Mouse (Mus musculus): ENCODE measurements at regions not wholly inside any gene's neighbourhood (a gene's known extent, or its start where the extent isn't known, plus 50 kb on each side); places are given as distances from the start of the nearest gene placed in this dataset.

GRCm38 (mm10) chr8:117863837-117864236 is 62.1 kb upstream of the Mphosph6 start:
- H3K9ac ChIP-seq (ENCODE audit: low read depth, low read length): no peak overlapping the region
- 37% methylated on average over 2 of the region's 2 CpGs for WGBS (ENCODE audit: insufficient replicate concordance)
- no peaks in the 10 kb centered on the region for H3K9me3 ChIP-seq (replicated peaks; ENCODE audit: control insufficient read depth, low read length)
- peaks cover 3% of the 10 kb centered on the region; the same call in 1 of the 2 replicates for H3K27me3 ChIP-seq (ENCODE audit: control insufficient read depth, insufficient read depth, low read length)
- H3K27ac ChIP-seq (ENCODE audit: low read depth, low read length): no peak overlapping the region
- no peaks in the 10 kb centered on the region for H3K36me3 ChIP-seq (ENCODE audit: control insufficient read depth, insufficient read depth, low read length)
- H3K4me3 ChIP-seq (ENCODE audit: low read depth, low read length): no peak overlapping the region
- no peaks in the 10 kb centered on the region for H3K4me1 ChIP-seq (ENCODE audit: control insufficient read depth, insufficient read depth, low read length)
- no peak for ATAC-seq (replicated peaks; ENCODE audit: insufficient number of reproducible peaks, low FRiP score, low TSS enrichment)
- no peak overlapping the region for H3K4me2 ChIP-seq

- Histone ChIP-seq H3K27ac (ENCODE audit: low read depth, low read length) (no peak overlapping the region), H3K27me3 (ENCODE audit: control insufficient read depth, insufficient read depth, low read length) (peaks cover 3% of the 10 kb centered on the region; the same call in 1 of the 2 replicates), H3K36me3 (ENCODE audit: control insufficient read depth, insufficient read depth, low read length) (no peaks in the 10 kb centered on the region), H3K4me3 (ENCODE audit: low read depth, low read length) (no peak overlapping the region), H3K9ac (ENCODE audit: low read depth, low read length) (no peak overlapping the region), H3K9me3 (replicated peaks; ENCODE audit: control insufficient read depth, low read length) (no peaks in the 10 kb centered on the region), H3K4me2 (no peak overlapping the region), H3K4me1 (ENCODE audit: control insufficient read depth, insufficient read depth, low read length) (no peaks in the 10 kb centered on the region)
- no peak for ATAC-seq (replicated peaks; ENCODE audit: insufficient number of reproducible peaks, low FRiP score, low TSS enrichment)
- 78% methylated on average over 2 of the region's 2 CpGs for WGBS (ENCODE audit: insufficient replicate concordance)
These were observed 60.6 kb upstream of the Mphosph6 start for GRCm38 (mm10) chr8:117862318-117862717.

- no peaks in the 10 kb centered on the region for H3K9me3 ChIP-seq (replicated peaks; ENCODE audit: control insufficient read depth, low read length)
- H3K4me2 ChIP-seq: peak overlapping the region; percentile 54
- no peak overlapping the region for H3K27ac ChIP-seq (ENCODE audit: low read depth, low read length)
- no peak for ATAC-seq (replicated peaks; ENCODE audit: insufficient number of reproducible peaks, low FRiP score, low TSS enrichment)
- no peaks in the 10 kb centered on the region for H3K36me3 ChIP-seq (ENCODE audit: control insufficient read depth, insufficient read depth, low read length)
- H3K4me3 ChIP-seq (ENCODE audit: low read depth, low read length): no peak overlapping the region; the same call in 1 of the 2 replicates
- no peak overlapping the region for H3K9ac ChIP-seq (ENCODE audit: low read depth, low read length)
- H3K27me3 ChIP-seq (ENCODE audit: control insufficient read depth, insufficient read depth, low read length): peaks cover 3% of the 10 kb centered on the region; the same call in 1 of the 2 replicates
- WGBS (ENCODE audit: insufficient replicate concordance): 14% methylated on average over 11 of the region's 11 CpGs
- no peaks in the 10 kb centered on the region for H3K4me1 ChIP-seq (ENCODE audit: control insufficient read depth, insufficient read depth, low read length)
These were observed 58.0 kb upstream of the Mphosph6 start for GRCm38 (mm10) chr8:117859734-117860133.

- no peak for ATAC-seq (replicated peaks; ENCODE audit: insufficient number of reproducible peaks, low FRiP score, low TSS enrichment)
- Histone ChIP-seq H3K4me3 (ENCODE audit: low read depth, low read length) (no peak overlapping the region), H3K9me3 (replicated peaks; ENCODE audit: control insufficient read depth, low read length) (no peaks in the 10 kb centered on the region), H3K27ac (ENCODE audit: low read depth, low read length) (no peak overlapping the region), H3K27me3 (ENCODE audit: control insufficient read depth, insufficient read depth, low read length) (peaks cover 3% of the 10 kb centered on the region; the same call in 1 of the 2 replicates), H3K9ac (ENCODE audit: low read depth, low read length) (no peak overlapping the region), H3K36me3 (ENCODE audit: control insufficient read depth, insufficient read depth, low read length) (no peaks in the 10 kb centered on the region), H3K4me1 (ENCODE audit: control insufficient read depth, insufficient read depth, low read length) (no peaks in the 10 kb centered on the region), H3K4me2 (no peak overlapping the region)
- 59% methylated on average over 7 of the region's 7 CpGs for WGBS (ENCODE audit: insufficient replicate concordance)
These were observed 57.4 kb upstream of the Mphosph6 start for GRCm38 (mm10) chr8:117859095-117859494.

GRCm38 (mm10) chr8:117856121-117856520 is 54.4 kb upstream of the Mphosph6 start:
- Histone ChIP-seq H3K36me3 (ENCODE audit: control insufficient read depth, insufficient read depth, low read length) (no peaks in the 10 kb centered on the region), H3K27ac (ENCODE audit: low read depth, low read length) (no peak overlapping the region), H3K4me2 (no peak overlapping the region), H3K4me3 (ENCODE audit: low read depth, low read length) (no peak overlapping the region), H3K9ac (ENCODE audit: low read depth, low read length) (no peak overlapping the region), H3K4me1 (ENCODE audit: control insufficient read depth, insufficient read depth, low read length) (no peaks in the 10 kb centered on the region), H3K9me3 (replicated peaks; ENCODE audit: control insufficient read depth, low read length) (no peaks in the 10 kb centered on the region), H3K27me3 (ENCODE audit: control insufficient read depth, insufficient read depth, low read length) (peaks cover 3% of the 10 kb centered on the region; the same call in 1 of the 2 replicates)
- ATAC-seq (replicated peaks; ENCODE audit: insufficient number of reproducible peaks, low FRiP score, low TSS enrichment): no peak
- WGBS (ENCODE audit: insufficient replicate concordance): 81% methylated on average over 13 of the region's 13 CpGs

- Histone ChIP-seq H3K4me3 (ENCODE audit: low read depth, low read length) (no peak overlapping the region), H3K9me3 (replicated peaks; ENCODE audit: control insufficient read depth, low read length) (no peaks in the 10 kb centered on the region), H3K4me1 (ENCODE audit: control insufficient read depth, insufficient read depth, low read length) (no peaks in the 10 kb centered on the region), H3K27me3 (ENCODE audit: control insufficient read depth, insufficient read depth, low read length) (no peaks in the 10 kb centered on the region), H3K27ac (ENCODE audit: low read depth, low read length) (no peak overlapping the region), H3K9ac (ENCODE audit: low read depth, low read length) (no peak overlapping the region), H3K4me2 (no peak overlapping the region), H3K36me3 (ENCODE audit: control insufficient read depth, insufficient read depth, low read length) (no peaks in the 10 kb centered on the region)
- no peak for ATAC-seq (replicated peaks; ENCODE audit: insufficient number of reproducible peaks, low FRiP score, low TSS enrichment)
- WGBS (ENCODE audit: insufficient replicate concordance): 73% methylated on average over 7 of the region's 7 CpGs
These were observed 53.3 kb upstream of the Mphosph6 start for GRCm38 (mm10) chr8:117854942-117855491.

GRCm38 (mm10) chr8:117854301-117854700 is 52.6 kb upstream of the Mphosph6 start:
- Histone ChIP-seq H3K9me3 (replicated peaks; ENCODE audit: control insufficient read depth, low read length) (no peaks in the 10 kb centered on the region), H3K9ac (ENCODE audit: low read depth, low read length) (no peak overlapping the region), H3K27me3 (ENCODE audit: control insufficient read depth, insufficient read depth, low read length) (no peaks in the 10 kb centered on the region), H3K4me3 (ENCODE audit: low read depth, low read length) (no peak overlapping the region), H3K4me2 (no peak overlapping the region), H3K27ac (ENCODE audit: low read depth, low read length) (no peak overlapping the region), H3K4me1 (ENCODE audit: control insufficient read depth, insufficient read depth, low read length) (no peaks in the 10 kb centered on the region), H3K36me3 (ENCODE audit: control insufficient read depth, insufficient read depth, low read length) (no peaks in the 10 kb centered on the region)
- no peak for ATAC-seq (replicated peaks; ENCODE audit: insufficient number of reproducible peaks, low FRiP score, low TSS enrichment)
- WGBS (ENCODE audit: insufficient replicate concordance): 40% methylated on average over 11 of the region's 11 CpGs

GRCm38 (mm10) chr8:117853408-117853807 is 51.7 kb upstream of the Mphosph6 start:
- 33% methylated on average over 4 of the region's 4 CpGs for WGBS (ENCODE audit: insufficient replicate concordance)
- Histone ChIP-seq H3K4me3 (ENCODE audit: low read depth, low read length) (no peak overlapping the region), H3K4me2 (no peak overlapping the region), H3K9me3 (replicated peaks; ENCODE audit: control insufficient read depth, low read length) (no peaks in the 10 kb centered on the region), H3K36me3 (ENCODE audit: control insufficient read depth, insufficient read depth, low read length) (no peaks in the 10 kb centered on the region), H3K27ac (ENCODE audit: low read depth, low read length) (no peak overlapping the region), H3K27me3 (ENCODE audit: control insufficient read depth, insufficient read depth, low read length) (no peaks in the 10 kb centered on the region), H3K9ac (ENCODE audit: low read depth, low read length) (no peak overlapping the region), H3K4me1 (ENCODE audit: control insufficient read depth, insufficient read depth, low read length) (no peaks in the 10 kb centered on the region)
- ATAC-seq (replicated peaks; ENCODE audit: insufficient number of reproducible peaks, low FRiP score, low TSS enrichment): no peak

GRCm38 (mm10) chr8:117852521-117852920 is 50.8 kb upstream of the Mphosph6 start:
- no peak overlapping the region for H3K4me3 ChIP-seq (ENCODE audit: low read depth, low read length)
- no peaks in the 10 kb centered on the region for H3K36me3 ChIP-seq (ENCODE audit: control insufficient read depth, insufficient read depth, low read length)
- H3K4me2 ChIP-seq: no peak overlapping the region
- H3K4me1 ChIP-seq (ENCODE audit: control insufficient read depth, insufficient read depth, low read length): no peaks in the 10 kb centered on the region
- WGBS (ENCODE audit: insufficient replicate concordance): 80% methylated on average over 6 of the region's 6 CpGs
- no peak overlapping the region for H3K27ac ChIP-seq (ENCODE audit: low read depth, low read length)
- no peak for ATAC-seq (replicated peaks; ENCODE audit: insufficient number of reproducible peaks, low FRiP score, low TSS enrichment)
- H3K27me3 ChIP-seq (ENCODE audit: control insufficient read depth, insufficient read depth, low read length): no peaks in the 10 kb centered on the region
- H3K9ac ChIP-seq (ENCODE audit: low read depth, low read length): no peak overlapping the region
- H3K9me3 ChIP-seq (replicated peaks; ENCODE audit: control insufficient read depth, low read length): no peaks in the 10 kb centered on the region
